Mouse (Mus musculus) urinary bladder, postnatal 14 days (tissue): ENCODE data around the gene Matk.
"Not testable (repeated sequence)": the region's sequence is repeated elsewhere in the genome, so short reads cannot be mapped to it uniquely, and the experiment has no call there.

Experiments
- DNase-seq: peaks from one replicate; pipeline ENCODE4 v3.0.0; 2021; ENCODE audit warnings: low spot score

The Matk gene

GRCm38 (mm10) chr10:81252424-81253419, at the start of gene Matk:
Matk (plus strand) TSS chr10:81252935.
- DNase-seq: no peak

- DNase-seq: no peak
Measured at GRCm38 (mm10) chr10:81202978-81203720, 49.6 kb upstream of the Matk start.

- no peak for DNase-seq
Measured at GRCm38 (mm10) chr10:81204137-81204536, 48.6 kb upstream of the Matk start.

- no peak for DNase-seq
Measured at GRCm38 (mm10) chr10:81210154-81210553, 42.6 kb upstream of the Matk start.

- no peak for DNase-seq
Measured at GRCm38 (mm10) chr10:81216260-81216659, 36.5 kb upstream of the Matk start.

GRCm38 (mm10) chr10:81216810-81217209, 35.9 kb upstream of the Matk start:
- DNase-seq: no peak

- not testable (repeated sequence) for DNase-seq
Measured at GRCm38 (mm10) chr10:81217267-81217666, 35.5 kb upstream of the Matk start.

- DNase-seq: peak; percentile 73
Measured at GRCm38 (mm10) chr10:81217964-81218363, 34.8 kb upstream of the Matk start.

- no peak for DNase-seq
Measured at GRCm38 (mm10) chr10:81221402-81222015, 31.2 kb upstream of the Matk start.

- not testable (repeated sequence) for DNase-seq
Measured at GRCm38 (mm10) chr10:81223731-81224130, 29.0 kb upstream of the Matk start.

GRCm38 (mm10) chr10:81229735-81230437, 22.8 kb upstream of the Matk start:
- DNase-seq: no peak

GRCm38 (mm10) chr10:81230438-81231332, 22.1 kb upstream of the Matk start, which contains the start of gene Atcay:
Atcay (minus strand) TSS chr10:81230833.
- DNase-seq: no peak

- no peak for DNase-seq
Measured at GRCm38 (mm10) chr10:81231436-81231835, 21.3 kb upstream of the Matk start.

GRCm38 (mm10) chr10:81232580-81233225, 20.0 kb upstream of the Matk start, which contains the start of gene Zfr2:
Zfr2 (plus strand) TSS chr10:81233155.
- DNase-seq: peak; percentile 97

GRCm38 (mm10) chr10:81233226-81233585, 19.5 kb upstream of the Matk start:
- DNase-seq: no peak

- no peak for DNase-seq
Measured at GRCm38 (mm10) chr10:81234206-81234605, 18.5 kb upstream of the Matk start.

GRCm38 (mm10) chr10:81236471-81237268, 16.1 kb upstream of the Matk start:
- no peak for DNase-seq

GRCm38 (mm10) chr10:81238618-81239017, 14.1 kb upstream of the Matk start:
- DNase-seq: no peak

GRCm38 (mm10) chr10:81240876-81241275, 11.9 kb upstream of the Matk start:
- DNase-seq: peak; percentile 40
